Mouse (Mus musculus) gastrocnemius, postnatal 14 days (tissue): ENCODE results near the gene Nqo1. TPM values are rescaled to one million over a fixed set of nuclear protein-coding genes. Genes with fewer than 3 reads are reported as not detected.

ENCODE experiments used
- DNase-seq: peaks from one replicate; pipeline ENCODE4 v3.0.0; 2021; ENCODE audit warnings: mixed read lengths
- intact Hi-C: fragments of 180-260 bp; cut with DNase I; formaldehyde crosslinking; loops from one replicate; pipeline ENCODE4 v1.15.1; 2025; ENCODE audit warnings: low total_unique reads
- total RNA-seq, 2 experiments: library from RNA; stranded (reverse); gene quantifications; 2 replicates each; pipeline ENCODE4 v1.2.3; 2021

The Nqo1 gene
- total RNA-seq, 2 experiments from 2014 or later, result 3.9 to 4.5 TPM

GRCm38 (mm10) chr8:107377346-107377745 is 25.7 kb downstream of the Nqo1 start:
- intact Hi-C loops, result no loop called here
- no peak for DNase-seq

GRCm38 (mm10) chr8:107370311-107370710 is 32.7 kb downstream of the Nqo1 start:
- intact Hi-C loops, result no loop called here
- no peak for DNase-seq

Other genes starting within 250 kb of the Nqo1 start
- 10 to 100 TPM; 16.8 to 18.7 TPM for gene Nfat5, start 109.7 kb downstream of the Nqo1 start, total RNA-seq
- gene Nob1, start 21.8 kb upstream of the Nqo1 start, total RNA-seq, result 10 to 100 TPM; 17.4 to 18.6 TPM
- 10 to 100 TPM; 13.1 to 13.9 TPM for gene Wwp2, start 33.2 kb upstream of the Nqo1 start, total RNA-seq
- gene Psmd7, start 185.3 kb upstream of the Nqo1 start, total RNA-seq, result 100 to 1,000 TPM; 108 to 121 TPM